Mouse (Mus musculus) induced T-regulatory cell, adult 2 months (primary cell): Measurements from ENCODE around the gene Gm21858.
"Not testable (repeated sequence)": the region's sequence is repeated elsewhere in the genome, so short reads cannot be mapped to it uniquely, and the experiment has no call there.

ENCODE experiments used
- DNase-seq: peaks from one replicate; pipeline ENCODE4 v3.0.0-alpha.2; 2012; ENCODE audit warnings: low read depth

Gm21858 gene

DNA sequence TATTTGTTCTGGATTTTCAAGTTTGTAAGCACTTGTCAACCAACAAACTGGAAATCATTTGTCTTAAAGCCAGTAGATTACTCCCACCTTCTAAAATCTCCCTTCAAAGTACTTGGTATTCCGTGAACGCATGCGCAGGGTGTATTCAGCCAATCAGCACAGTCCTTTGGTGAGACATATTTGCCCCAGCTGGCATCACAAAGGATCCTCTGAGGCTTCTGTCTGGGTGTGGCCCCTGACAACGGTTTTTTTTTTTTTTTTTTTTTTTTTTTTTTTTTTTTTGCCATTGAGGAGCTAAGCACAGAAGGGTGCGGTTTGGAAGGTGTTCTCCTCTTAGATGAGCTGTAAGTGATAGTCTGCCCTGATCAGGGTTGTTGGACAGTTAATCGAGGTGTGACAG is at the start of gene Gm21858:
TSS of gene Gm21858 (plus strand) at position 301 of the 400 bp plus-strand sequence.
- not testable (repeated sequence) for DNase-seq
